Mouse (Mus musculus): ENCODE results near the gene Slc39a5. TPM values are rescaled to one million over a fixed set of nuclear protein-coding genes. Genes with fewer than 3 reads are reported as not detected.

The Slc39a5 gene
- polyA plus RNA-seq, 1 experiment from 2014 or later: not detected

DNA sequence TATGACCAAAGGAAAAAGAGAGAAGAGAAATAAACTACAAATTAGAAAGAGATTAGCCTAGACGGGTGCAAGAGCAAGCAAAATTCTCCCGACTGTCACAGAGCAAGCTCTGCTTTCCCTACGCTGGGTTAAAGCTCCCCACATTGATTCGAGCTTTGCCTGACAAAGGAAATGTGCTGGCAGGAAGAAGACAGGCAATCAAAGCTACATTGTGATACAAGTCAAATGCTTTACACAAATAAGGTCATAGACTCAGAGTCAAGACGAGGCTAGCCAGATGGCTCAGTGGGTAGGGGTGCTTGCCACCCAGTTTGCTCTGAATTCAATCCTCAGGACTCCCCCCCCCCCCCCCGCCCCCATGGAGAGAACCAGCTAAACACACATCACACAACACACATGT lies 31.0 kb downstream of the Slc39a5 start:
- 63% methylated on average over 5 of the region's 6 CpGs for WGBS
- no peak overlapping the region for H3K9ac ChIP-seq
- peaks cover 10% of the 10 kb centered on the region for H3K36me3 ChIP-seq (ENCODE audit: poor library complexity, severe bottlenecking)
- H3K4me2 ChIP-seq: no peak overlapping the region
- H3K4me1 ChIP-seq: peaks cover 20% of the 10 kb centered on the region
- no peak overlapping the region for H3K27ac ChIP-seq
- H3K27me3 ChIP-seq: no peaks in the 10 kb centered on the region
- H3K4me3 ChIP-seq: no peak overlapping the region
- ATAC-seq: no peak
- no peaks in the 10 kb centered on the region for H3K9me3 ChIP-seq (replicated peaks)

DNA sequence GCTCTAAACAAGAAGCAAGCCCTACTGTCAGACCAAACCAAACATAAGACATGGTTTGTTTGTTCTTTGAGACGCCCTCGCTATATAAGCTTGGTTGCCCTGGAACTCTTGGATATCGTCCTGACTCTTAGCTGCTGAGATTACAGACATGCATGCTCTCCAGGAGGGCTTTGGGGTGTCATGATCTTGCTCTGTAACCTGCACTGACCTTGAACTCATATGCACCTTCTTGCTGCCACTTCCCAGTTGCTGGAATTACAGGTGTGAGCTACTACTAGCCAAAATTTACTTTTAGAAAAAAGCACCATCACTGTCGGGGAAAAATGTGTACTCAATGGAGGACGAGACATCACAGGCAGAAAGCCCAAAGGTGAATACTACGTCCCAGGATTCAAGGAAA lies 31.4 kb downstream of the Slc39a5 start:
- Histone ChIP-seq H3K4me2 (peak overlapping the region; percentile 86), H3K9me3 (replicated peaks) (no peaks in the 10 kb centered on the region), H3K27me3 (no peaks in the 10 kb centered on the region), H3K36me3 (ENCODE audit: poor library complexity, severe bottlenecking) (peaks cover 13% of the 10 kb centered on the region), H3K4me1 (peaks cover 20% of the 10 kb centered on the region), H3K9ac (peak overlapping the region; percentile 79), H3K27ac (peak overlapping the region; percentile 96), H3K4me3 (peak overlapping the region; percentile 70)
- no peak for ATAC-seq
- WGBS: 84% methylated on average over 6 of the region's 6 CpGs

- Histone ChIP-seq H3K9ac (peak overlapping the region; percentile 79), H3K9me3 (replicated peaks) (no peaks in the 10 kb centered on the region), H3K4me2 (peak overlapping the region; percentile 86), H3K4me3 (peak overlapping the region; percentile 70), H3K27ac (peak overlapping the region; percentile 96), H3K36me3 (ENCODE audit: poor library complexity, severe bottlenecking) (peaks cover 17% of the 10 kb centered on the region), H3K27me3 (no peaks in the 10 kb centered on the region), H3K4me1 (peaks cover 20% of the 10 kb centered on the region)
- no peak for ATAC-seq
- WGBS: 4% methylated on average over 9 of the region's 9 CpGs
Measured at GRCm38 (mm10) chr10:128369218-128369543, 31.8 kb downstream of the Slc39a5 start.

GRCm38 (mm10) chr10:128368402-128369217 lies 32.4 kb downstream of the Slc39a5 start, which contains the start of gene Coq10a:
Gene Coq10a (minus strand): TSS chr10:128368997.
- Histone ChIP-seq H3K27ac (peak within 1 kb of the TSS; percentile 96), H3K9me3 (replicated peaks) (no peaks in the 10 kb centered on the region), H3K4me1 (peaks cover 20% of the 10 kb centered on the region), H3K4me2 (peak within 1 kb of the TSS; percentile 86), H3K9ac (peak within 1 kb of the TSS; percentile 79), H3K4me3 (peak within 1 kb of the TSS; percentile 70), H3K36me3 (ENCODE audit: poor library complexity, severe bottlenecking) (peaks cover 23% of the 10 kb centered on the region), H3K27me3 (no peaks in the 10 kb centered on the region)
- peak; percentile 95 for ATAC-seq
- WGBS: under 1% methylated on average over 85 of the region's 87 CpGs

GRCm38 (mm10) chr10:128367899-128368401 lies 33.1 kb downstream of the Slc39a5 start:
- Histone ChIP-seq H3K9ac (peak overlapping the region; percentile 79), H3K9me3 (replicated peaks) (no peaks in the 10 kb centered on the region), H3K27ac (peak overlapping the region; percentile 96), H3K27me3 (no peaks in the 10 kb centered on the region), H3K36me3 (ENCODE audit: poor library complexity, severe bottlenecking) (peaks cover 29% of the 10 kb centered on the region), H3K4me2 (peak overlapping the region; percentile 86), H3K4me1 (peaks cover 20% of the 10 kb centered on the region), H3K4me3 (peak overlapping the region; percentile 70)
- ATAC-seq: no peak
- 12% methylated on average over 19 of the region's 19 CpGs for WGBS

- no peak overlapping the region for H3K4me3 ChIP-seq
- H3K9ac ChIP-seq: no peak overlapping the region
- WGBS: 42% methylated on average over 3 of the region's 3 CpGs
- ATAC-seq: 0 out of 2 replicates have a peak, but pooled peaks have one; percentile 33
- H3K4me1 ChIP-seq: peaks cover 5% of the 10 kb centered on the region
- H3K27me3 ChIP-seq: no peaks in the 10 kb centered on the region
- peaks cover 82% of the 10 kb centered on the region for H3K36me3 ChIP-seq (ENCODE audit: poor library complexity, severe bottlenecking)
- H3K9me3 ChIP-seq (replicated peaks): no peaks in the 10 kb centered on the region
- H3K27ac ChIP-seq: no peak overlapping the region
- no peak overlapping the region for H3K4me2 ChIP-seq
Measured at GRCm38 (mm10) chr10:128362568-128362967, 38.5 kb downstream of the Slc39a5 start.

GRCm38 (mm10) chr10:128361836-128362235 lies 39.2 kb downstream of the Slc39a5 start:
- H3K27me3 ChIP-seq: no peaks in the 10 kb centered on the region
- no peaks in the 10 kb centered on the region for H3K9me3 ChIP-seq (replicated peaks)
- H3K4me3 ChIP-seq: no peak overlapping the region
- no peak overlapping the region for H3K4me2 ChIP-seq
- 91% methylated on average over 6 of the region's 6 CpGs for WGBS
- peaks cover 82% of the 10 kb centered on the region for H3K36me3 ChIP-seq (ENCODE audit: poor library complexity, severe bottlenecking)
- H3K4me1 ChIP-seq: no peaks in the 10 kb centered on the region
- H3K9ac ChIP-seq: no peak overlapping the region
- ATAC-seq: no peak
- no peak overlapping the region for H3K27ac ChIP-seq

- Histone ChIP-seq H3K9ac (no peak overlapping the region), H3K4me1 (no peaks in the 10 kb centered on the region), H3K36me3 (ENCODE audit: poor library complexity, severe bottlenecking) (peaks cover 81% of the 10 kb centered on the region), H3K27me3 (no peaks in the 10 kb centered on the region), H3K4me2 (no peak overlapping the region), H3K27ac (no peak overlapping the region), H3K9me3 (replicated peaks) (no peaks in the 10 kb centered on the region), H3K4me3 (no peak overlapping the region)
- WGBS: 94% methylated on average over 6 of the region's 6 CpGs
- ATAC-seq: no peak
Measured at GRCm38 (mm10) chr10:128359226-128359625, 41.8 kb downstream of the Slc39a5 start.

GRCm38 (mm10) chr10:128358796-128359195 lies 42.2 kb downstream of the Slc39a5 start:
- 53% methylated on average over 2 of the region's 2 CpGs for WGBS
- Histone ChIP-seq H3K9ac (no peak overlapping the region), H3K36me3 (ENCODE audit: poor library complexity, severe bottlenecking) (peaks cover 81% of the 10 kb centered on the region), H3K4me3 (no peak overlapping the region), H3K4me2 (no peak overlapping the region), H3K27ac (no peak overlapping the region), H3K4me1 (no peaks in the 10 kb centered on the region), H3K27me3 (no peaks in the 10 kb centered on the region), H3K9me3 (replicated peaks) (no peaks in the 10 kb centered on the region)
- no peak for ATAC-seq

DNA sequence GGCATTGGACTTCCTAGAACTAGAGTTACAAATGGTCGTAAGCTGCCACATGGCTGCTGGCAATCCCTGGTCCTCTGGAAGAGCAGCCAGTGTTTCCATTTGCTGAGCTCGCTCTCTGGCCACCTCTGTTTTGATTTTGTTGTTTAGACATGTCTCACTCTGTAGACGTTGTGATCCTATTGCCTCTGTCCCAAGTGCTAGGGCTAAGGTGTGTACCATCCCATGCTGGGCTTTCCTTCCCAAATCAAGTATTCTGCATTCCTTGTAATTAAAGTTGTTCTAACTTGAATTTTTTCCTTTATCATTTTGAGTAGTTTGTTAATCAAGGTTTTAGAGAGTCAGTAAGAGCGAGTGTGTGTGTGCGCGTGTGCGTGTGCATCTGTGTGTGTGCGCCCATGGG lies 53.5 kb downstream of the Slc39a5 start:
- H3K36me3 ChIP-seq (ENCODE audit: poor library complexity, severe bottlenecking): peaks cover 28% of the 10 kb centered on the region
- WGBS: 94% methylated on average over 8 of the region's 8 CpGs
- peaks cover 13% of the 10 kb centered on the region for H3K4me1 ChIP-seq
- H3K9ac ChIP-seq: no peak overlapping the region
- no peaks in the 10 kb centered on the region for H3K9me3 ChIP-seq (replicated peaks)
- H3K4me2 ChIP-seq: no peak overlapping the region
- H3K27ac ChIP-seq: no peak overlapping the region
- no peaks in the 10 kb centered on the region for H3K27me3 ChIP-seq
- H3K4me3 ChIP-seq: no peak overlapping the region
- ATAC-seq: no peak
